Mouse (Mus musculus) thymus, postnatal 14 days (tissue): Measurements from ENCODE around the gene Uhmk1.

Source experiments
- DNase-seq: peaks from one replicate; pipeline ENCODE4 v3.0.0; 2021

The Uhmk1 gene

GRCm38 (mm10) chr1:170173991-170174813 is 41.0 kb downstream of the Uhmk1 start:
- peak; percentile 83 for DNase-seq

- no peak for DNase-seq
Measured at GRCm38 (mm10) chr1:170167781-170168180, 47.4 kb downstream of the Uhmk1 start.

GRCm38 (mm10) chr1:170164913-170165312 is 50.3 kb downstream of the Uhmk1 start:
- DNase-seq = no peak

DNA sequence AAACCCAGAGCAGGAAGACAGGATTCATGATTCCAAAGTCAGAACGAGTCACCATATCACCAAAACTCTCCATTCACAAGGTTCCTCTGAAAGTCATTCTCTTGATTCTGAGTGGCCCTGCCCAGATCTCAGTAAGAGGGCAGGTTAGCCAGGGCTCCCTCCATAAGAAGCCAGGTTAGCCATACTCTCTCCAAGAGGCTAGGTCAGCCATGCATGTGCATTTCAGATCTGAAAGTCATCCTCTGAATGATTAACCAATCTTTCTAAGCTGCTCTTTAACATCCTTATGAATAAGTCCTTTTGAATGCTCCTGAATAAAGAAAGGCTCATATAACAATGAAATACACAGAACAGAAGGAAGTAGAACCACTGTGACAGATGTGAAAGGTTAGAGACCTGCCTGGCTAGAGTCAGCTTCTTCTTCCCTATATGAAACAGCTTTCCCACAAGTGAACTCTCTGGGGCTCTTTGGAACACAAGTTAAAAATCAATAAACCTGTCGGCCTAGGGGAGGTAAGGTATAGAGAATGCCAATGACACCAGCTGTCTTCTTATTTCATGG is 51.1 kb downstream of the Uhmk1 start:
- no peak for DNase-seq

DNA sequence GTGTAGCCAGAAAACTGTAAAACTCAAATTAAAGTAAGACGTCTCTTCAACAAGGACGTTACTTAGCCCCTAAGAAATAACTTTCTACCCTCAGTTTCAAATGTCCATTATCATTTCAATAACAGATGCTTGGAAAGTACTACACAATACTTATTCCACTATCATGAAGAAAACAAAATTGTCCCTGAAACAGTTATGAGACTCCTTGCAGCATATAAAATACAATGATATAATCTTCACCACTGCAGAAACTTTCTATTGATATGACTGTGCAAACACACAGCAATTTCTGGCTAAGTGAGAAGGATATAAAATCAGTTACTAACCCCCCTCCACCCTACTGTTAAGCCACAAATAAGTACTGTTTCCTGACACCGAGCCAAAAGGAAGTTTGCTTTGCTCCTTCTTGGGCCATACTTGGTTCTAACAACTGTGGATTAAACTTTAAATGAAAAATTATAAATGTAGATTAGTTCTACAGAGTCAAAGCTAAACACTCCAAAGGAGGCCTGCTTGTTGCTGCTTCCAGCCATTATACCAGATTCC is 51.7 kb downstream of the Uhmk1 start:
- DNase-seq = no peak

DNA sequence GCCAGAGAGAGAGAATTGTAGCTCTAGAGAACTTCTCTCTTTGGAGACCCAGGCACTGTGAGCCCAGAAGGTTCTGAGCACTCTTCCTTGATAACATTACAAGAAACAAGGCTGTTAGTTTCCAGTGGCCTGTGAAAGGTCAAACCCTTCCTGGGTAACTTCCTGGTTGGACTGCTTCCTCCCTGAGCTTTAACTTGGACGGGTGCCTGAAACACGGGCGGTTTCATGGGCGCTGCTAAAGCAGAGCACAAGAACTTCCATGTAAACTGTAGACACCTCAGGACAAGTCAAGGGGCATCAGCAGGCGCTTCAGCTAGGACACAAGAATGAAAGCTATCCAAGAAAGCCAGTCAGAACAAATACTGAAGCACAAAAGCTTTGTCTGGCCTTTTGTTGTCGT is 53.3 kb downstream of the Uhmk1 start:
- no peak for DNase-seq

GRCm38 (mm10) chr1:170160397-170160938 is 54.7 kb downstream of the Uhmk1 start:
- DNase-seq = no peak

- no peak for DNase-seq
Measured at GRCm38 (mm10) chr1:170159707-170160106, 55.5 kb downstream of the Uhmk1 start.

DNA sequence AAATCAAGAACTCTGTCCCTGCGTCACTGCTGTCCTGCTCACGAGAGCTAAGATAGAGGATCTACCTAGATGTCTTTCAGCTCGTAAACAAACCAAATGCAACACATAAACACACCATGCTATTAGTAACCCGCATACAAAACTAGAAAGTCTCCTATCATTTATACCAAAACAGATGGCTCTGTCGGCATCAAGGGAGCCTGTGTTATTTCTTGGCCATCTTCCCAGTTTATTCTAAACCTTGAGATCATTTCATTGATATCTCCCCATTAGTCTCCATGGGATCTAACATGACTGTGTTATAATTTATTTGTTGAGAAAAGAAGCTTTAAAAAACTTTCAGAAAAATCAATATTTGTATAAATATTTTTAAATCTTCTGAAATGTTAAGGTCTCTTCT is 59.4 kb downstream of the Uhmk1 start:
- DNase-seq = no peak

- no peak for DNase-seq
Measured at GRCm38 (mm10) chr1:170155298-170155697, 59.9 kb downstream of the Uhmk1 start.

DNA sequence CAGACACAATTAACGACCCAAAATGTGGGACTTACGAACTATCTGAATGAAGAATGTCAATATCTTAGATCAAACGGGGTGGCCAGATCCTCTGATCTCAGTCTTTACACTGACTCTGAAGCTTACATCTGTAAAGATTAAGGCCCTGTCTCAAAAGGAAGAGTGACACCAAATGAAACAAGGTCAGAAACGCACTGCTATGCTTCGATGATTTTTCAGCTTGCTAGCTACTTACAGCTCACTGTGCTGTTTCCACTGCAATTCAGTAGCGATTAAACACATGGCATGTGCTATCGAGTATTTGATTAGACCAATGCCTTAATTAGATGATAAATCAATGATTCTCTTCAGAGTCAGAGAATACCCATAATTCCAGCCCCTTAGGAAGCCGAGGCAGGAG is 61.2 kb downstream of the Uhmk1 start:
- DNase-seq = no peak

DNA sequence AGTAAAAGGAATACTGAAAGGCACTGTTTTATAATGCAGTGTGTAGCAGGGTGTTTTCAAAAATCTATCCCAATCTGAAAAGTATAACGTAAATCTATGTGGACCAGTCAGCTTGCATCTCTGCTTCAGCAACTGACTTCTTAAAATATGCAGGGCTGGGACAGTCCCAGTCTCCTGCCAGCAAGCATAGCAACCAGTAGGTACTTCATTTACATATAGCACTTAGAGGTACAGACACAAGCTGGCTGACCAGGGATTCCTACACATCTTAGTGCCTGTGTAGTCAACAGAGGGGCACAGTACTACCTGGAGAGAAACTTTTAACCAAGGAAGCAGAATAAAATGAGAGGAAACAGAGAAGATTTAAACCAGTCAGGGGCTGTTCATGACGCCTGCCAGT is 62.6 kb downstream of the Uhmk1 start:
- DNase-seq = no peak

GRCm38 (mm10) chr1:170150870-170151269 is 64.3 kb downstream of the Uhmk1 start:
- no peak for DNase-seq

- DNase-seq = no peak
Measured at GRCm38 (mm10) chr1:170149756-170150155, 65.4 kb downstream of the Uhmk1 start.

DNA sequence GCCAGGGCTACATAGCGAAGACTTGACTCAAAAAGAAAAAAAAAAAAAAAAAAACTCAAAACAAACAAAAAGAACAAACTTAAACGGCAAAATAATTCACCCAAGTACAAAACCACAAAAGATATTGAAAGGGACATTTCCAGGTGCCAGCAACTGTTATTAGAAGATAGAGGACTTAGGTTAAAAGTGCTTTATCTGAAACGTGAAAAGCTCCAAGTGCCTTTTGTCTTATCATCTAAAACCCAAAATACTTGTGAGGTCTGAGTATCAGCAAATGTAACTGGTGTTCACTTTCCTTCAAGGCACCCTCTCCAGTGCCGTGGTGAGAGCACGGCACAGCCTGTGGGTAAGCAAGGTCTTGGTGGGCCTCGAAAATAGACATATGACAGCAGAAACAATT is 66.7 kb downstream of the Uhmk1 start:
- no peak for DNase-seq

DNA sequence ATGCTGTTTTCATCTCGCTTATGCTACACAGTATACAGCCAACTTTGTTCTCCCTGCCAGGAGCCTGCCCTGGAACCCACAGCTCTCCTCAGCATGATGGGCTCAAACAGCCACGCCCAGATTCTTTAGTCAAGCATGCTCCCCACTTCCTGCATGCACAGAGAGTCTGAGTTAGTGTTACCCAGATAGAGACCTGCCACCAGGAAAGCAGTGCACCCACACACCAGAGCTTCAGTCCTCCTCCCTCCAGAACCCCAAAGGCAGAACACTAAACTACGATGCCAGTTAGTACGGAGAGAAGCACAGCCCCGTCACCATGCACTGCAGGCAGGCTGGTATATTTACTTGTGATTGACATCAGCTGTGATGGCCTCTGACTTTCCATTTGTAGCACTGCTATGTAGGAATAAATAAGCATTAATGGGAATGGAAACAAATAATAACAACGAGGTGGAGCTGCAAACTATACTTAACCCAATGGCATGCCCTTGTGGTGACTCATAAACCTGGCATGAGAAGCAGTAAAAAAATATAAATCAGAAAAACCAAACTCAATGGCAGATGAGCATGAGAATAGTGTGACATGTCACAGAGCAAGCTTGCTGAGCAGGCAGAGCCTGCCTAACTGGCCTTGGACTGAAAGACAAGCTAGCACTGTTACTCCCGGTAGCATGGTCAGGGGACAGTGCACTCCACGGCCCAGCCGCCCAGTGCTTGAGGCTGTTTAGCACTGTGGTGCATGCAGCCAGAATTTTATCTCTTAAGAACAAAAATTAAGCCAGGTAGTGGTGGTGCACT is 67.3 kb downstream of the Uhmk1 start:
- peak; percentile 27 for DNase-seq

- no peak for DNase-seq
Measured at GRCm38 (mm10) chr1:170145606-170146005, 69.6 kb downstream of the Uhmk1 start.
